Mouse (Mus musculus) brain, embryonic 14.5 days (tissue): ENCODE measurements around the gene Ptgir.

Source experiments
- CTCF ChIP-seq: fragments of 200-500 bp; IDR thresholded peaks from 2 replicates; pipeline ENCODE4 v1.5.1; 2012; ENCODE audit warnings: inconsistent platforms, mild to moderate bottlenecking, moderate library complexity, borderline replicate concordance; ENCODE audit not compliant: insufficient read depth, insufficient read length; ENCODE audit errors: extremely low read depth
- POLR2A ChIP-seq: fragments of 200-500 bp; IDR thresholded peaks from 2 replicates; pipeline ENCODE4 v1.6.1; 2012; ENCODE audit warnings: mild to moderate bottlenecking, inconsistent platforms, borderline replicate concordance; ENCODE audit not compliant: poor library complexity, insufficient read depth, insufficient read length, severe bottlenecking; ENCODE audit errors: extremely low read depth

DNA sequence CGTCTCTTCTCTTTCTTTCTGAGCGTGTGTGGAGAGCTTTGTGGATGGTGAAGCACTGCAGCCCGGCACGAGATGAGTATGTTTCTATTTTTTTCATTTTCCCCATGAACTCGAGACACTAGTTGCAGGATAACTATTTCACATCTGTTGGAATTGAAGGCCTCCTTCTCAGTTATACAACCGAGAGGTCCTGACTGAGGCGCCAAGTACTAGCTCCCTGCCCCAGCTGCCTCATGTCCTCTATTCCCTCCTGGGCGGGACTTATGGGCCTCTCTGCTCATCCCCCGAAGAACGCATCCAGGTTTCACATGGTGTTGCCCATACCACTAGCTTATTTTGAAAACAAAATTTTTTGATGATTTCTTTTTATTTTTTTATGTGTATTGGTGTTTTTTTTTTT, 10.8 kb upstream of the Ptgir start:
- TF ChIP-seq CTCF: no peak
- no peak for TF ChIP-seq POLR2A
